In genomic region chr13:113373291-113374083, GRCm38 (mm10) we compare ENCODE assay signal across 18 mouse cellular contexts.
DNase-seq lines count a peak whose midpoint lies in the region; ATAC-seq and TF ChIP-seq lines count a peak whose summit lies in the region.
"Had no signal": no experiment of that assay in that cellular context is flagged by ENCODE, and none has a peak within 500 bp of the region (broad histone marks: within the 10 kb centered on the region; RNA-seq: fewer than 3 reads in every experiment).

No protein-coding gene starts in this region.

- DNase-seq in cerebellum, postnatal 10 days: peak; percentile 67 to 75
- no peak for DNase-seq in cerebellum, adult 18-20 months
- peak; percentile 61 for DNase-seq in heart, embryonic 10.5 days (ENCODE audit: low spot score)
- no peak for DNase-seq in heart, postnatal 4 days
- DNase-seq in lung, postnatal 0 days (ENCODE audit: low spot score): no peak
- DNase-seq in left cerebral cortex, postnatal 36 days (ENCODE audit: low spot score in 2 of 2): no peak
- DNase-seq: cerebellum, adult 9-11 months; kidney, adult 11 months; kidney, postnatal 10 days; layer of hippocampus, adult 9-11 months; right cerebral cortex, postnatal 25 days had no signal

- H3K27ac ChIP-seq in heart, embryonic 10.5 days: no peak overlapping the region
- H3K27ac ChIP-seq in lung, embryonic 16.5 days (ENCODE audit: low read length): no peak overlapping the region
- H3K27ac ChIP-seq in lung, postnatal 0 days (ENCODE audit: low read length): no peak overlapping the region
- H3K27ac ChIP-seq: liver, embryonic 15.5 days; midbrain, embryonic 12.5 days had no signal

- H3K4me3 ChIP-seq in heart, embryonic 10.5 days: no peak overlapping the region
- H3K4me3 ChIP-seq in lung, embryonic 16.5 days (ENCODE audit: low read length): no peak overlapping the region
- no peak overlapping the region for H3K4me3 ChIP-seq in lung, postnatal 0 days (ENCODE audit: low read depth, low read length)
- H3K4me3 ChIP-seq in megakaryocyte, embryonic 14.5 days (replicated peaks): peak overlapping the region; percentile 33
- H3K4me3 ChIP-seq: erythroblast, embryonic 14.5 days; liver, embryonic 15.5 days; midbrain, embryonic 12.5 days had no signal

- 0 out of 2 replicates have a peak, but pooled peaks cover 9% of the 10 kb centered on the region for H3K4me1 ChIP-seq in heart, embryonic 10.5 days
- no peaks in the 10 kb centered on the region for H3K4me1 ChIP-seq in lung, embryonic 16.5 days (replicated peaks; ENCODE audit: control insufficient read depth, insufficient read depth, low read length)
- H3K4me1 ChIP-seq in lung, postnatal 0 days (ENCODE audit: insufficient read depth, low read depth, low read length): no peaks in the 10 kb centered on the region
- H3K4me1 ChIP-seq in megakaryocyte, embryonic 14.5 days: no peaks in the 10 kb centered on the region
- H3K4me1 ChIP-seq: liver, embryonic 15.5 days; midbrain, embryonic 12.5 days had no signal

- H3K4me2 ChIP-seq in lung, embryonic 16.5 days (ENCODE audit: low read depth, low read length): no peak overlapping the region
- no peak overlapping the region for H3K4me2 ChIP-seq in lung, postnatal 0 days (replicated peaks; ENCODE audit: low read depth, low read length)
- H3K4me2 ChIP-seq: liver, embryonic 15.5 days; midbrain, embryonic 12.5 days had no signal

- H3K9me3 ChIP-seq in heart, embryonic 10.5 days: no peaks in the 10 kb centered on the region
- H3K9me3 ChIP-seq in lung, embryonic 16.5 days (ENCODE audit: control insufficient read depth, low read length): no peaks in the 10 kb centered on the region
- no peaks in the 10 kb centered on the region for H3K9me3 ChIP-seq in lung, postnatal 0 days (ENCODE audit: low read length)
- peaks cover 33% of the 10 kb centered on the region for H3K9me3 ChIP-seq in megakaryocyte, embryonic 14.5 days
- H3K9me3 ChIP-seq: G1E; liver, embryonic 15.5 days; midbrain, embryonic 12.5 days had no signal

- 0 out of 2 replicates have a peak, but pooled peaks have one; percentile 5 for ATAC-seq in lung, embryonic 16.5 days (ENCODE audit: low read depth)
- ATAC-seq in lung, postnatal 0 days: no peak
- ATAC-seq: CD4-positive, CD25-positive, alpha-beta regulatory T cell, adult 4 months had no signal

- intact Hi-C loops in left cerebral cortex, postnatal 36 days (cut with DNase I): no loop called here

- no peak for TF ChIP-seq CTCF in lung, postnatal 0 days (IDR thresholded peaks at IDR 0.05)

- no peaks in the 10 kb centered on the region for H3K36me3 ChIP-seq in heart, embryonic 10.5 days
- no peaks in the 10 kb centered on the region for H3K36me3 ChIP-seq in lung, embryonic 16.5 days (ENCODE audit: control insufficient read depth, insufficient read depth, low read length)
- no peaks in the 10 kb centered on the region for H3K36me3 ChIP-seq in lung, postnatal 0 days (ENCODE audit: insufficient read depth, low read length)
- H3K36me3 ChIP-seq in megakaryocyte, embryonic 14.5 days (replicated peaks; ENCODE audit: low read length): no peaks in the 10 kb centered on the region
- H3K36me3 ChIP-seq: G1E; liver, embryonic 15.5 days; midbrain, embryonic 12.5 days had no signal

- WGBS in heart, embryonic 10.5 days: 76% methylated on average over 12 of the region's 12 CpGs
- 76% methylated on average over 12 of the region's 12 CpGs for WGBS in lung, embryonic 16.5 days
- 71% methylated on average over 12 of the region's 12 CpGs for WGBS in lung, postnatal 0 days

- no peak overlapping the region for H3K9ac ChIP-seq in lung, embryonic 16.5 days (ENCODE audit: low read length)
- no peak overlapping the region for H3K9ac ChIP-seq in lung, postnatal 0 days (replicated peaks; ENCODE audit: low read depth)
- H3K9ac ChIP-seq: liver, embryonic 15.5 days; midbrain, embryonic 12.5 days had no signal

- TF ChIP-seq EP300 in lung, postnatal 0 days (IDR thresholded peaks at IDR 0.05): no peak

- H3K27me3 ChIP-seq in heart, embryonic 10.5 days (ENCODE audit: insufficient read depth, poor library complexity, severe bottlenecking): no peaks in the 10 kb centered on the region
- no peaks in the 10 kb centered on the region for H3K27me3 ChIP-seq in lung, embryonic 16.5 days (ENCODE audit: control insufficient read depth, insufficient read depth, low read depth, low read length)
- H3K27me3 ChIP-seq in lung, postnatal 0 days (replicated peaks; ENCODE audit: insufficient read depth, low read length): no peaks in the 10 kb centered on the region
- peaks cover 1% of the 10 kb centered on the region for H3K27me3 ChIP-seq in megakaryocyte, embryonic 14.5 days (replicated peaks)
- H3K27me3 ChIP-seq: liver, embryonic 15.5 days; midbrain, embryonic 12.5 days had no signal

Comparison
In these comparisons a context has a peak if more than half of its experiments do, and no peak if none do; other contexts are left out.
1. DNase-seq: peak in cerebellum, postnatal 10 days (2 of 2) and heart, embryonic 10.5 days (single experiment); none in cerebellum, adult 18-20 months (0 of 2), heart, postnatal 4 days (single experiment), lung, postnatal 0 days (single experiment) and left cerebral cortex, postnatal 36 days (0 of 2).